Mouse (Mus musculus) spleen, adult 12 weeks (tissue): ENCODE data around the gene Slc11a1.
A peak's percentile ranks its signal among the peaks of the same experiment; 100 is the strongest.
"Not testable (repeated sequence)": the region's sequence is repeated elsewhere in the genome, so short reads cannot be mapped to it uniquely, and the experiment has no call there.

Experiments used
- DNase-seq: peaks from one replicate; pipeline ENCODE4 v3.0.0; 2022; ENCODE audit warnings: low spot score

The Slc11a1 gene

GRCm38 (mm10) chr1:74374980-74375379 is at the start of gene Slc11a1:
TSS of gene Slc11a1 (plus strand) at chr1:74375195.
- no peak for DNase-seq

- DNase-seq, result not testable (repeated sequence)
These were observed 48.1 kb upstream of the Slc11a1 start for GRCm38 (mm10) chr1:74326916-74327315.

- no peak for DNase-seq
These were observed 45.0 kb upstream of the Slc11a1 start for GRCm38 (mm10) chr1:74329899-74330431.

GRCm38 (mm10) chr1:74331046-74331681 is 43.8 kb upstream of the Slc11a1 start:
- no peak for DNase-seq

- peak; percentile 86 for DNase-seq
These were observed 42.7 kb upstream of the Slc11a1 start for GRCm38 (mm10) chr1:74332241-74332763.

- DNase-seq, result no peak
These were observed 42.1 kb upstream of the Slc11a1 start for GRCm38 (mm10) chr1:74332930-74333329.

GRCm38 (mm10) chr1:74334607-74335006 is 40.4 kb upstream of the Slc11a1 start:
- DNase-seq, result no peak

- DNase-seq, result no peak
These were observed 40.0 kb upstream of the Slc11a1 start for GRCm38 (mm10) chr1:74335033-74335432.

GRCm38 (mm10) chr1:74335436-74336170 is 39.4 kb upstream of the Slc11a1 start:
- no peak for DNase-seq

GRCm38 (mm10) chr1:74337241-74337771 is 37.7 kb upstream of the Slc11a1 start:
- DNase-seq, result no peak

GRCm38 (mm10) chr1:74338013-74338412 is 37.0 kb upstream of the Slc11a1 start:
- DNase-seq, result no peak

GRCm38 (mm10) chr1:74338626-74339025 is 36.4 kb upstream of the Slc11a1 start:
- no peak for DNase-seq

GRCm38 (mm10) chr1:74339917-74340316 is 35.1 kb upstream of the Slc11a1 start:
- no peak for DNase-seq

GRCm38 (mm10) chr1:74340361-74340764 is 34.6 kb upstream of the Slc11a1 start:
- no peak for DNase-seq

GRCm38 (mm10) chr1:74340992-74341391 is 34.0 kb upstream of the Slc11a1 start:
- DNase-seq, result not testable (repeated sequence)

- no peak for DNase-seq
These were observed 33.1 kb upstream of the Slc11a1 start for GRCm38 (mm10) chr1:74341898-74342297.

GRCm38 (mm10) chr1:74342308-74342707 is 32.7 kb upstream of the Slc11a1 start:
- DNase-seq, result no peak

- no peak for DNase-seq
These were observed 31.8 kb upstream of the Slc11a1 start for GRCm38 (mm10) chr1:74343161-74343560.

GRCm38 (mm10) chr1:74344163-74344916 is 30.7 kb upstream of the Slc11a1 start:
- no peak for DNase-seq

GRCm38 (mm10) chr1:74351185-74351769 is 23.7 kb upstream of the Slc11a1 start:
- no peak for DNase-seq

GRCm38 (mm10) chr1:74352532-74353096 is 22.4 kb upstream of the Slc11a1 start:
- DNase-seq, result no peak
